Mouse (Mus musculus): ENCODE measurements around the gene Olfr544.

DNA sequence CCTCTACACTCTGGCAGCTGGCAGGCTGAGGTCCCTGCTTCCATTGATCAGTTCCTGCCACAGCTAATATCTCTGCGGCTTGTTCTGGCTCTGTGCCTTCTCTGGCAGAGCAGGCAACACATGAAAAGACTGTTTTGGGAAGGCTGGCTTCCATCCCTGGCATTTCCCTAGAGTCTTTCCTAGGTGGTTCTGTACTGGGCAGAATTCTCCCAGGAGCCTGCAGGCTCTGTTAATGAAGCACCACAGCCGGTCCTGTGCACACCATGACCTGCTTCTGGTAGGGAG lies 28.9 kb upstream of the Olfr544 start:
- TF ChIP-seq CTCF (IDR thresholded peaks at IDR 0.05; ENCODE audit: low read depth) (no peak), EP300 (IDR thresholded peaks at IDR 0.05; ENCODE audit: low read depth) (no peak)

Measured in liver, postnatal 0 days (tissue).